Mouse (Mus musculus) liver, postnatal 0 days (tissue): Measurements from ENCODE around the gene Fam173a. TPM values are rescaled to one million over a fixed set of nuclear protein-coding genes. Genes with fewer than 3 reads are reported as not detected.
A peak's percentile ranks its signal among the peaks of the same experiment; 100 is the strongest.

Experiments used
- ATAC-seq: fragments of 200-750 bp; cut with Nextera tagmentation; 2 replicates; pipeline ENCODE4 v1.8.0; 2017; ENCODE audit warnings: mild to moderate bottlenecking, moderate library complexity
- DNase-seq: peaks from one replicate; pipeline ENCODE4 v3.0.0-alpha.2; 2016
- H3K27ac ChIP-seq: fragments of 300-500 bp; sonication (generic); 2 replicates; pipeline ENCODE4 v1.5.1; 2014; ENCODE audit warnings: antibody characterized with exemption, moderate library complexity, mild to moderate bottlenecking, low read depth
- H3K27me3 ChIP-seq: fragments of 300-500 bp; sonication (generic); 2 replicates; pipeline ENCODE4 v1.6.1; 2014; ENCODE audit warnings: low read length, control low read depth, mixed read lengths; ENCODE audit not compliant: insufficient read depth
- H3K36me3 ChIP-seq: fragments of 300-500 bp; sonication (generic); replicated peaks from 2 replicates; pipeline ENCODE4 v1.6.1; 2014; ENCODE audit warnings: mild to moderate bottlenecking, control low read depth, low read length, moderate library complexity, mixed read lengths; ENCODE audit not compliant: insufficient read depth
- H3K4me1 ChIP-seq: fragments of 300-500 bp; sonication (generic); 2 replicates; pipeline ENCODE4 v1.6.1; 2014; ENCODE audit warnings: antibody characterized with exemption, mild to moderate bottlenecking, control low read depth; ENCODE audit not compliant: insufficient read depth
- H3K4me2 ChIP-seq: fragments of 300-500 bp; sonication (generic); 2 replicates; pipeline ENCODE4 v1.6.1; 2014; ENCODE audit warnings: low read depth, mild to moderate bottlenecking, low read length, moderate library complexity, mixed read lengths
- H3K4me3 ChIP-seq: fragments of 300-500 bp; sonication (generic); 2 replicates; pipeline ENCODE4 v1.5.1; 2014; ENCODE audit warnings: low read depth, low read length
- H3K9ac ChIP-seq: fragments of 300-500 bp; sonication (generic); replicated peaks from 2 replicates; pipeline ENCODE4 v1.6.1; 2014; ENCODE audit warnings: mild to moderate bottlenecking, moderate library complexity
- H3K9me3 ChIP-seq: fragments of 300-500 bp; sonication (generic); 2 replicates; pipeline ENCODE4 v1.6.1; 2016; ENCODE audit warnings: mild to moderate bottlenecking, control low read depth, low read length, mixed read lengths
- CTCF ChIP-seq: sonication (generic); IDR thresholded peaks from 2 replicates; pipeline ENCODE4 v1.5.1; 2016; ENCODE audit warnings: antibody characterized with exemption, low read depth
- EP300 ChIP-seq: IDR thresholded peaks from 2 replicates; pipeline ENCODE4 v1.6.1; 2016; ENCODE audit warnings: antibody characterized with exemption, low read depth, mild to moderate bottlenecking
- WGBS: fragments of 180-500 bp; shearing (Covaris S2); extraction: QIAGEN DNeasy Blood & Tissue Kit; methylation state at CpG from one replicate; pipeline ENCODE4 v1.1.7; 2014; ENCODE audit not compliant: insufficient replicate concordance; 5-methylcytosine and 5-hydroxymethylcytosine counted together
- polyA plus RNA-seq: library from polyadenylated mRNA; unstranded; fragments of >200 nt; fragmentation: Nextera tagmentation; extraction: Ambion mirVana; gene quantifications from 2 replicates; pipeline ENCODE4 v1.2.1, GENCODE M21; 2015

The Fam173a gene
- polyA plus RNA-seq, 1 experiment from 2014 or later = 51.6 TPM

GRCm38 (mm10) chr17:25794197-25794596 lies 1.5 kb upstream of the Fam173a start:
- Histone ChIP-seq H3K4me2 (no peak overlapping the region), H3K4me3 (no peak overlapping the region), H3K9ac (no peak overlapping the region), H3K36me3 (peaks cover 4% of the 10 kb centered on the region; the same call in 1 of the 2 replicates), H3K4me1 (peaks cover 27% of the 10 kb centered on the region), H3K27ac (no peak overlapping the region), H3K27me3 (no peaks in the 10 kb centered on the region), H3K9me3 (no peaks in the 10 kb centered on the region)
- DNase-seq (no peak), ATAC-seq (no peak)
- 82% methylated on average over 13 of the region's 13 CpGs for WGBS
- TF ChIP-seq EP300 = no peak
- no peak for TF ChIP-seq CTCF

- Histone ChIP-seq H3K9me3 (no peaks in the 10 kb centered on the region), H3K4me1 (peaks cover 24% of the 10 kb centered on the region), H3K9ac (peak overlapping the region; percentile 77), H3K4me2 (peak overlapping the region; percentile 98), H3K27ac (peak overlapping the region; percentile 88), H3K36me3 (peaks cover 4% of the 10 kb centered on the region; the same call in 1 of the 2 replicates), H3K27me3 (no peaks in the 10 kb centered on the region), H3K4me3 (peak overlapping the region; percentile 79)
- WGBS = 0% methylated on average over 45 of the region's 45 CpGs
- TF ChIP-seq EP300 (0 out of 2 replicates have a peak, but pooled peaks have one; percentile 12), CTCF (no peak)
- peak; percentile 88 for DNase-seq
- ATAC-seq = peak; percentile 85
Measured at GRCm38 (mm10) chr17:25791843-25792527, 716 bp downstream of the Fam173a start.

GRCm38 (mm10) chr17:25791320-25791842 lies 1.3 kb downstream of the Fam173a start:
- peaks cover 4% of the 10 kb centered on the region; the same call in 1 of the 2 replicates for H3K36me3 ChIP-seq
- peak overlapping the region; percentile 79 for H3K4me3 ChIP-seq
- DNase-seq (no peak), ATAC-seq (no peak)
- H3K4me2 ChIP-seq = peak overlapping the region; percentile 98
- TF ChIP-seq EP300 (no peak), CTCF (peak; percentile 9; the same call in 1 of the 2 replicates)
- 31% methylated on average over 19 of the region's 19 CpGs for WGBS
- peak overlapping the region; percentile 88 for H3K27ac ChIP-seq
- no peaks in the 10 kb centered on the region for H3K9me3 ChIP-seq
- no peaks in the 10 kb centered on the region for H3K27me3 ChIP-seq
- H3K4me1 ChIP-seq = peaks cover 22% of the 10 kb centered on the region
- peak overlapping the region; percentile 77 for H3K9ac ChIP-seq

GRCm38 (mm10) chr17:25786781-25787504 lies 5.8 kb downstream of the Fam173a start:
- peaks cover 14% of the 10 kb centered on the region for H3K36me3 ChIP-seq
- WGBS = 86% methylated on average over 9 of the region's 9 CpGs
- H3K27me3 ChIP-seq = no peaks in the 10 kb centered on the region
- no peak overlapping the region for H3K9ac ChIP-seq
- ATAC-seq = no peak
- no peak for DNase-seq
- no peak for TF ChIP-seq CTCF
- TF ChIP-seq EP300 = no peak
- no peaks in the 10 kb centered on the region for H3K9me3 ChIP-seq
- peaks cover 18% of the 10 kb centered on the region for H3K4me1 ChIP-seq
- H3K4me3 ChIP-seq = no peak overlapping the region
- H3K27ac ChIP-seq = no peak overlapping the region
- no peak overlapping the region for H3K4me2 ChIP-seq

- H3K27me3 ChIP-seq = no peaks in the 10 kb centered on the region
- no peaks in the 10 kb centered on the region for H3K9me3 ChIP-seq
- WGBS = 70% methylated on average over 3 of the region's 3 CpGs
- H3K4me2 ChIP-seq = peak within 1 kb of the TSS; percentile 89
- H3K36me3 ChIP-seq = peaks cover 21% of the 10 kb centered on the region
- peak within 1 kb of the TSS; percentile 65 for H3K4me3 ChIP-seq
- no peak for DNase-seq
- no peak for ATAC-seq
- H3K9ac ChIP-seq = peak within 1 kb of the TSS; percentile 68
- peaks cover 14% of the 10 kb centered on the region for H3K4me1 ChIP-seq
- TF ChIP-seq CTCF (no peak), EP300 (no peak)
- H3K27ac ChIP-seq = peak within 1 kb of the TSS; percentile 64; the same call in 1 of the 2 replicates
Measured at GRCm38 (mm10) chr17:25786280-25786679, 6.4 kb downstream of the Fam173a start, which contains the start of gene Ccdc78. TSS of gene Ccdc78 (plus strand) at chr17:25786580.

- H3K27me3 ChIP-seq = no peaks in the 10 kb centered on the region
- under 1% methylated on average over 23 of the region's 23 CpGs for WGBS
- peaks cover 26% of the 10 kb centered on the region for H3K36me3 ChIP-seq
- H3K4me2 ChIP-seq = peak within 1 kb of the TSS; percentile 89
- peaks cover 13% of the 10 kb centered on the region; the same call in 1 of the 2 replicates for H3K4me1 ChIP-seq
- peak within 1 kb of the TSS; percentile 65 for H3K4me3 ChIP-seq
- peak; percentile 94 for ATAC-seq
- DNase-seq = peak; percentile 96
- H3K9ac ChIP-seq = peak within 1 kb of the TSS; percentile 68
- TF ChIP-seq CTCF (peak; percentile 9; the same call in 1 of the 2 replicates), EP300 (no peak)
- peak within 1 kb of the TSS; percentile 64 for H3K27ac ChIP-seq
- H3K9me3 ChIP-seq = no peaks in the 10 kb centered on the region
Measured at GRCm38 (mm10) chr17:25785281-25785745, 7.4 kb downstream of the Fam173a start, which contains the start of gene Haghl. TSS of gene Haghl (minus strand) at chr17:25785673.
